Mouse (Mus musculus) ES-E14 (cell line): ENCODE results near the gene Shroom2. TPM values are rescaled to one million over a fixed set of nuclear protein-coding genes. Genes with fewer than 3 reads are reported as not detected.

ENCODE experiments used
- DNase-seq: peaks from one replicate; pipeline ENCODE4 v3.0.0-alpha.2; 2013; ENCODE audit warnings: low read depth, low spot score
- H3K27ac ChIP-seq: 2 replicates; pipeline ENCODE4 v1.5.1; 2012; ENCODE audit warnings: low read depth, mild to moderate bottlenecking, low read length, moderate library complexity, mixed read lengths; ENCODE audit not compliant: poor library complexity, insufficient read depth, severe bottlenecking
- H3K36me3 ChIP-seq: 2 replicates; pipeline ENCODE4 v1.6.1; 2012; ENCODE audit warnings: mild to moderate bottlenecking, low read length, moderate library complexity, mixed read lengths; ENCODE audit not compliant: control insufficient read depth, poor library complexity, insufficient read depth, severe bottlenecking
- H3K4me1 ChIP-seq, 2 experiments: fragments of 150-350 bp in 1 of 2; sonication (generic) in 1 of 2; 2 replicates each; pipeline ENCODE4 v1.6.1; 2012; ENCODE audit warnings: low read length in 2 of 2, mild to moderate bottlenecking in 1 of 2, mixed read lengths in 1 of 2; ENCODE audit not compliant: control insufficient read depth in 2 of 2, insufficient read depth in 2 of 2, poor library complexity in 1 of 2
- H3K4me3 ChIP-seq, 2 experiments: fragments of 150-350 bp in 1 of 2; sonication (generic) in 1 of 2; 2 replicates each; pipeline ENCODE4 v1.5.1; 2012; ENCODE audit warnings: low read length in 2 of 2, low read depth in 1 of 2, mild to moderate bottlenecking in 1 of 2, mixed read lengths in 1 of 2; ENCODE audit not compliant: insufficient read depth in 1 of 2, poor library complexity in 1 of 2, severe bottlenecking in 1 of 2
- H3K9ac ChIP-seq: 2 replicates; pipeline ENCODE4 v1.6.1; 2012; ENCODE audit warnings: low read depth, mild to moderate bottlenecking, low read length, mixed read lengths; ENCODE audit not compliant: poor library complexity, insufficient read depth, severe bottlenecking
- H3K9me3 ChIP-seq: fragments of 150-350 bp; sonication (generic); 2 replicates; pipeline ENCODE4 v1.6.1; 2012; ENCODE audit warnings: low read depth, mild to moderate bottlenecking, low read length; ENCODE audit not compliant: control insufficient read depth, insufficient read depth
- CHD2 ChIP-seq: IDR thresholded peaks from 2 replicates; pipeline ENCODE4 v1.6.1; 2014; ENCODE audit warnings: mild to moderate bottlenecking, low read depth, low read length, inconsistent platforms
- HCFC1 ChIP-seq: IDR thresholded peaks from 2 replicates; pipeline ENCODE4 v1.6.1; 2012; ENCODE audit warnings: low read length, inconsistent platforms, borderline replicate concordance; ENCODE audit not compliant: insufficient read depth
- MAFK ChIP-seq: IDR thresholded peaks from 2 replicates; pipeline ENCODE4 v1.6.1; 2014; ENCODE audit warnings: mild to moderate bottlenecking, low read depth, low read length, inconsistent platforms; ENCODE audit not compliant: insufficient read depth
- ZC3H11A ChIP-seq: IDR thresholded peaks from 2 replicates; pipeline ENCODE4 v1.6.1; 2012; ENCODE audit warnings: low read depth, mild to moderate bottlenecking, inconsistent platforms, low read length, borderline replicate concordance
- ZNF384 ChIP-seq: IDR thresholded peaks from 2 replicates; pipeline ENCODE4 v1.6.1; 2012; ENCODE audit warnings: low read depth, low read length, inconsistent platforms
- in situ Hi-C, 2 experiments: fragments of 600-800 bp; cut with MboI; formaldehyde crosslinking; loops; one replicate each; pipeline ENCODE4 v1.15.1; 2025; ENCODE audit warnings: low sequenced_read_pairs in 2 of 2, inconsistent platforms in 1 of 2; ENCODE audit not compliant: unreplicated experiment in 2 of 2
- total RNA-seq: library from RNA; depleted of rRNA; stranded (reverse); fragments of 300-350 nt; gene quantifications from 2 replicates; pipeline ENCODE4 v1.2.3, GENCODE M21; 2012

Gene Shroom2
- total RNA-seq, 1 experiment: 20.0 TPM

- Histone ChIP-seq H3K27ac (no peak overlapping the region), H3K9ac (no peak overlapping the region), H3K4me3 (no peak overlapping the region), H3K4me1 (no peaks in the 10 kb centered on the region), H3K36me3 (no peaks in the 10 kb centered on the region), H3K9me3 (no peaks in the 10 kb centered on the region)
- TF ChIP-seq HCFC1 (no peak), MAFK (no peak), CHD2 (no peak), ZC3H11A (no peak), ZNF384 (no peak)
- no peak for DNase-seq
- in situ Hi-C loops: loop anchor here in 1 of 2 experiments (10.0 kb wide), 1 partner anchor 113 kb away; no protein-coding TSS in a partner anchor
Measured at GRCm38 (mm10) chrX:152701679-152702078, 67.6 kb downstream of the Shroom2 start.

GRCm38 (mm10) chrX:152690788-152691291 lies 78.4 kb downstream of the Shroom2 start:
- Histone ChIP-seq H3K4me3 (no peak overlapping the region), H3K9ac (no peak overlapping the region), H3K9me3 (no peaks in the 10 kb centered on the region), H3K36me3 (no peaks in the 10 kb centered on the region), H3K27ac (no peak overlapping the region; the same call in 1 of the 2 replicates), H3K4me1 (0 out of 4 replicates have a peak, but pooled peaks cover 2% of the 10 kb centered on the region in 2 experiments)
- TF ChIP-seq MAFK (no peak), CHD2 (no peak), HCFC1 (no peak), ZNF384 (no peak), ZC3H11A (no peak)
- in situ Hi-C loops: no loop called here
- no peak for DNase-seq

DNA sequence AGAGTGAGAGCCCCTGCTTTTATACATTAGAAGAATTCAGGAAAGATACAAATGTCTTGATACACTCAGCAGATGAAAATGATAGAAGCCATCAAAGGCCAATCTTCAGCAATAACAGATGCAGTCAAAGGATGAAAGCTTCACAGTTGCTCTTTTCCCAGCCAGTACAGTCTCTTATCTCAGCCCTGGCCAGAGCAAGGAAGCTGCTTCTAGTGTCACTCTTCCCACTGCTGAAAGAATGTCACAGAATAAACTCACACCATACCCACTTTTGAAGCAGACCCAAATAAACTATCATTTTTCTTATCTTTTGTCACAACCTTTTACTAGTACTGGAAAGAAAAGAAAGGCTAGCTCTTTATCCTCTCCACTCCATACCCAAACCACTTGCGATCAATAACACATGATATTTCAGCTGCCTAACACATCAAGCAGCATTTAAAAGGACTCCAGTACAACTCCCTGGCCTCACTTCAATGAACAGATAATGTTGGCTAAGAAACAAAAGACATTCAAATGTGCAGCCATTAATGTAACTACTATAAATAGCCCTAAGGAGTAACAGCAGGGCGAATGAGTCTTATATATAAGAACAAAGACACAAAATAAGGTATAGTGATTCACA lies 90.0 kb downstream of the Shroom2 start:
- no peak for TF ChIP-seq ZC3H11A
- TF ChIP-seq MAFK: no peak
- no peak for TF ChIP-seq CHD2
- no peaks in the 10 kb centered on the region for H3K36me3 ChIP-seq
- no peak overlapping the region for H3K9ac ChIP-seq
- H3K4me3 ChIP-seq: no peak overlapping the region
- no peak overlapping the region for H3K27ac ChIP-seq
- DNase-seq: no peak
- H3K4me1 ChIP-seq: no peaks in the 10 kb centered on the region; a peak in 1 of 4 replicates
- in situ Hi-C loops: no loop called here
- H3K9me3 ChIP-seq: no peaks in the 10 kb centered on the region

DNA sequence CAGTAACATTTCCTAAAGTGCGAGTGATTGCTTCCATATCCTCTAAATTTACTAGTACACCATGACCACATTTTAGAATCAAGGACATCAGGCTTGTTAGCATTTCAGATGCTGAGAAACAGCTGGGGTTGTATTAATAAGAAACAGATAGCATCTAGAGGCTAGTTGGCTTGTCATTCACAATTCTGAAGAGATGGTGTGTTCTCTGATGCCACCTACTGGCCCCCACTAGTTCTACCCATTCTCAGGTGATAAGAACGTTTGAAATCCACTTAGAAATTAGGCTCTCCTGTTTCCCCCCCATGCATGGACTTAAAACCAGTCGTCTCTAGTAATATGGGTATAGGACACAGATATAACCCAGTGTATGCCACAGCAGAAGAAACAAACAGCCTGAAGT lies 92.9 kb downstream of the Shroom2 start:
- H3K9ac ChIP-seq: no peak overlapping the region
- H3K4me1 ChIP-seq: no peaks in the 10 kb centered on the region; a peak in 1 of 4 replicates
- in situ Hi-C loops: no loop called here
- no peak for DNase-seq
- no peaks in the 10 kb centered on the region for H3K36me3 ChIP-seq
- TF ChIP-seq ZC3H11A (peak; percentile 50; the same call in 1 of the 2 replicates), ZNF384 (no peak), MAFK (no peak), HCFC1 (no peak), CHD2 (no peak)
- no peak overlapping the region for H3K4me3 ChIP-seq
- no peak overlapping the region for H3K27ac ChIP-seq
- no peaks in the 10 kb centered on the region for H3K9me3 ChIP-seq

DNA sequence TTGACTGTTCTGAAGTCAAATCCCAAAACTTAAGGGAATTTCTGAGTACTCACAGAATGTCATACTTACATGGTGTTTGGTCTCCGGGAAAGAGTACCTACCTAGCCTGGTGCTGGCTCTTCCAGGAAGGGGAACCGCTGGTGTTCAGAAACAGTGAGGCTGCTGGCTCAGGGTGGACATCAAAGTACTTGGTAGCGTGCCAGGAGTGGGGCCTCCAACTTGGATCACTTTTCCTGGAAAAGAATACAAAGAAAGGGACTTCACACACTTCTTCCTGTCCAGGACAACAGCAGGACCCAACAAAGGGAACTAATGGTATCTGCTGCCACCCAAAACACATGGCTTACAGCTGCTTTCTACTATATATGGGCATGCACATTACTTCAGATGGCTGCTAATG lies 95.8 kb downstream of the Shroom2 start:
- H3K9ac ChIP-seq: no peak overlapping the region
- no peaks in the 10 kb centered on the region for H3K4me1 ChIP-seq
- in situ Hi-C loops: no loop called here
- H3K27ac ChIP-seq: no peak overlapping the region
- H3K9me3 ChIP-seq: no peaks in the 10 kb centered on the region
- H3K4me3 ChIP-seq: no peak overlapping the region
- no peak for DNase-seq
- no peaks in the 10 kb centered on the region for H3K36me3 ChIP-seq
- TF ChIP-seq ZC3H11A (no peak), CHD2 (no peak), HCFC1 (no peak), ZNF384 (no peak), MAFK (no peak)
